Mouse (Mus musculus) intestine, embryonic 16.5 days (tissue): ENCODE results near the gene Zswim3. TPM values are rescaled to one million over a fixed set of nuclear protein-coding genes. Genes with fewer than 3 reads are reported as not detected.
"Not testable (repeated sequence)": the region's sequence is repeated elsewhere in the genome, so short reads cannot be mapped to it uniquely, and the experiment has no call there.

ENCODE experiments used
- ATAC-seq: fragments of 200-750 bp; cut with Nextera tagmentation; 2 replicates; pipeline ENCODE4 v1.8.0; 2017; ENCODE audit warnings: moderate TSS enrichment, moderate library complexity
- H3K27ac ChIP-seq: fragments of 300-500 bp; sonication (generic); 2 replicates; pipeline ENCODE4 v1.5.1; 2014; ENCODE audit warnings: mild to moderate bottlenecking, low read length
- H3K27me3 ChIP-seq: fragments of 300-500 bp; sonication (generic); replicated peaks from 2 replicates; pipeline ENCODE4 v1.6.1; 2014; ENCODE audit warnings: low read length, control low read depth, mixed read lengths; ENCODE audit not compliant: control insufficient read depth, insufficient read depth
- H3K36me3 ChIP-seq: fragments of 300-500 bp; sonication (generic); 2 replicates; pipeline ENCODE4 v1.6.1; 2014; ENCODE audit warnings: low read length, control low read depth; ENCODE audit not compliant: control insufficient read depth, insufficient read depth
- H3K4me1 ChIP-seq: fragments of 300-500 bp; sonication (generic); 2 replicates; pipeline ENCODE4 v1.6.1; 2014; ENCODE audit warnings: low read length, control low read depth, mixed read lengths; ENCODE audit not compliant: control insufficient read depth, insufficient read depth
- H3K4me2 ChIP-seq: fragments of 300-500 bp; sonication (generic); 2 replicates; pipeline ENCODE4 v1.6.1; 2014; ENCODE audit warnings: low read depth, low read length, control low read depth
- H3K4me3 ChIP-seq: fragments of 300-500 bp; sonication (generic); 2 replicates; pipeline ENCODE4 v1.5.1; 2014; ENCODE audit warnings: mild to moderate bottlenecking, low read length
- H3K9ac ChIP-seq: fragments of 300-500 bp; sonication (generic); 2 replicates; pipeline ENCODE4 v1.6.1; 2014; ENCODE audit warnings: low read depth, low read length
- H3K9me3 ChIP-seq: fragments of 300-500 bp; sonication (generic); 2 replicates; pipeline ENCODE4 v1.6.1; 2016; ENCODE audit warnings: low read length, control low read depth; ENCODE audit not compliant: control insufficient read depth
- WGBS: fragments of 180-500 bp; shearing (Covaris S2); extraction: QIAGEN DNeasy Blood & Tissue Kit; methylation state at CpG from one replicate; pipeline ENCODE4 v1.1.7; 2014; 5-methylcytosine and 5-hydroxymethylcytosine counted together
- polyA plus RNA-seq: library from polyadenylated mRNA; unstranded; fragments of >200 nt; fragmentation: Nextera tagmentation; extraction: Ambion mirVana; gene quantifications from 2 replicates; pipeline ENCODE4 v1.2.1, GENCODE M21; 2015

The Zswim3 gene
- polyA plus RNA-seq, 1 experiment from 2014 or later = 10.3 TPM

GRCm38 (mm10) chr2:164798554-164798953, 6.3 kb upstream of the Zswim3 start:
- not testable (repeated sequence) for ATAC-seq, H3K27me3 ChIP-seq, H3K4me1 ChIP-seq, H3K27ac ChIP-seq, H3K4me2 ChIP-seq, H3K36me3 ChIP-seq, H3K9me3 ChIP-seq, H3K9ac ChIP-seq, H3K4me3 ChIP-seq
- WGBS = 77% methylated on average over 6 of the region's 6 CpGs

DNA sequence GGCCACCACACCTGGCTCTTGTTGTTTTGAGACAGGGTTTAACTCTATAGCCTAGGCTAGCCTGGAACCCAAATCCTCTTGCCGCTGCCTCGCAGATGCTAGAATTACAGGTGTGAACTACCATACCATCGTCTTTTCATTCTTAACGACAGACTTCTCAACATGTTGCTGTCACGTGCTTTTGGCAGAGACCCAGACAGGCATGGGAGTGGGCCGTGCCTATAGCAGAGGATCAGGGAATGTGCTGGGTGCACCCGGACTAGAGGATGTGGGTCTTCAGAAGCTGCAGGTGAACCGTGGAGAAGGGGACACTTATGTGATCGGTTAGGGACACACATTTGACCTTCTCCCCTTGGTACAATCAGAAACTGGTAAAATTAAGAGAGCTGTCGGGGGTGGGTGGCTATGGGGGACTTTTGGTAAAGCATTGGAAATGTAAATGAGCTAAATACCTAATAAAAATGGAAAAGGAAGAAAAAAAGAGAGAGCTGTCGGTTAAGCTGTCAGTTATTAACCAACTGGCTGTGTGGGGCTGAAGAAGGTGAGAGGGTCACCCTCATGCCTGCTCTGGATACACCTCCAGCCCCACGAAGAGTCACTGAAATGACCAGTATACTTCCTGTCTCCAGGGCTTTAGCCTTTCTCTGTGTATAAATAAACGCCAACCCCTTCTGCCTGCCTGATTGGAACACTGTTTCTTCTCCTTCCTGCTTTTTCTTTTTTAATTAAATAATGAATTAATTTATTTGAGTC, 4.5 kb upstream of the Zswim3 start:
- H3K4me1 ChIP-seq = peaks cover 9% of the 10 kb centered on the region
- no peak overlapping the region for H3K27ac ChIP-seq
- no peak for ATAC-seq
- peaks cover 6% of the 10 kb centered on the region for H3K36me3 ChIP-seq
- no peak overlapping the region for H3K9ac ChIP-seq
- no peaks in the 10 kb centered on the region for H3K27me3 ChIP-seq
- no peak overlapping the region for H3K4me2 ChIP-seq
- H3K9me3 ChIP-seq = no peaks in the 10 kb centered on the region
- WGBS = 88% methylated on average over 13 of the region's 13 CpGs
- no peak overlapping the region for H3K4me3 ChIP-seq

DNA sequence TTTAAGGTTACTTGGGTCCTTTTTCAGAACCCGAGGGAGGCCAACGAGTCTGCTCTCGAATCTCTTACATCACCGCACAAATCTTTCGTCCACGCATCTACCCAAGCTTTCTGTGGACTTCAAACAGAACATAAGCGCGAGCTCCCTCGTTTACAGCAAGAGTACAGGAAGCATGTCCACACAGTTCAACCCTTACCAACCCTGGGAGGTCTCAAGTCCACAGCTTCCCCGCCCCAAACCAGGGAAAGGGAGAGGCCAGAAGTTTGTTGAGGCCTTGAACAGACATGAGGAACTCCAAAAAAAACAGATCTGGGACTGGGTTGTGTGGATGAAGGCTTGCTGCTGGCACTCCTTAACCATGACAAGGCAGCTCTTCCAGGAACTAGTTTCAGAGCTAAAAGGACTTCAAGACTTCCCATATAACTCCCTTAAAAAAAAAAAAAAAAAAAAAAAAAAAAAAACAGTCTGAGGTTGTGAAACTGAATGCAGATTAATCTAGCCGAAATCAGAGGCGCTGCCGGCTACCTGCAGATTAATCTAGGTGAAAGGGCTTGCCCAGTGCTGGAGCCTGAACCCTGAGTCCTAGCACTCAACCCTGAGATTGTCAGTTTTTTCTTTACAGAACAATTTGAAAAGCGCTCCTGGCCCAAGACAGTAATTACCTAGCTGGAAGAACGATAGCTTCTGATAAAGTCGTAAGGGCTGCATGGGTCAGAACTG, 1.5 kb upstream of the Zswim3 start:
- WGBS = 78% methylated on average over 16 of the region's 16 CpGs
- Histone ChIP-seq H3K27ac (peak overlapping the region; percentile 12), H3K9ac (peak overlapping the region; percentile 82), H3K4me3 (peak overlapping the region; percentile 67), H3K4me1 (peaks cover 13% of the 10 kb centered on the region), H3K4me2 (peak overlapping the region; percentile 60), H3K9me3 (no peaks in the 10 kb centered on the region), H3K36me3 (peaks cover 2% of the 10 kb centered on the region; the same call in 1 of the 2 replicates), H3K27me3 (no peaks in the 10 kb centered on the region)
- ATAC-seq = no peak

GRCm38 (mm10) chr2:164803921-164804313, 981 bp upstream of the Zswim3 start:
- H3K27me3 ChIP-seq = no peaks in the 10 kb centered on the region
- H3K4me1 ChIP-seq = peaks cover 13% of the 10 kb centered on the region
- peak overlapping the region; percentile 82 for H3K9ac ChIP-seq
- peak overlapping the region; percentile 60 for H3K4me2 ChIP-seq
- no peaks in the 10 kb centered on the region for H3K9me3 ChIP-seq
- ATAC-seq = no peak
- WGBS = 58% methylated on average over 1 of the region's 1 CpGs
- peak overlapping the region; percentile 12 for H3K27ac ChIP-seq
- peaks cover 2% of the 10 kb centered on the region; the same call in 1 of the 2 replicates for H3K36me3 ChIP-seq
- peak overlapping the region; percentile 67 for H3K4me3 ChIP-seq

DNA sequence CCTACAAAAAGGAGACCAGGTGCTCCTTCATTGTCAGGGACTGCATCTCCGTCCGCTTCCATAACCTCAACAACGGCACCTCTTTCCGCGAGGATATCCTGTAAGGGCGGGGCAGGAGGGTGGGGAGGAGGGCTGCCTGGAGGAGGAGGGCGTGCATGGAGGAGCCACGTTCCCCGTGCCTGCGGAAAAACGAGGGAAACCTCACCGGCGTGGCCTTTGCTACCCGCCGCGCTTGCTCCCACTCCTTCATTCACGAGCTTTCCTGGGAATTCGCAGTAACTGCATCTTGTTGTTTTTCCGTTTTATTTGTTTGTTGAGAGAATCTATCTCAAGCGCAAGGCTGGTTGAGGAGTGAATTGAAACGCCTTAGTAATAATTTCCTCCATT, 427 bp downstream of the Zswim3 start:
- Histone ChIP-seq H3K9me3 (no peaks in the 10 kb centered on the region), H3K4me2 (peak overlapping the region; percentile 59), H3K36me3 (peaks cover under 1% of the 10 kb centered on the region; the same call in 1 of the 2 replicates), H3K27me3 (no peaks in the 10 kb centered on the region), H3K4me3 (peak overlapping the region; percentile 67), H3K4me1 (peaks cover 13% of the 10 kb centered on the region), H3K9ac (peak overlapping the region; percentile 74), H3K27ac (peak overlapping the region; percentile 82)
- WGBS = under 1% methylated on average over 21 of the region's 21 CpGs
- ATAC-seq = peak; percentile 71

DNA sequence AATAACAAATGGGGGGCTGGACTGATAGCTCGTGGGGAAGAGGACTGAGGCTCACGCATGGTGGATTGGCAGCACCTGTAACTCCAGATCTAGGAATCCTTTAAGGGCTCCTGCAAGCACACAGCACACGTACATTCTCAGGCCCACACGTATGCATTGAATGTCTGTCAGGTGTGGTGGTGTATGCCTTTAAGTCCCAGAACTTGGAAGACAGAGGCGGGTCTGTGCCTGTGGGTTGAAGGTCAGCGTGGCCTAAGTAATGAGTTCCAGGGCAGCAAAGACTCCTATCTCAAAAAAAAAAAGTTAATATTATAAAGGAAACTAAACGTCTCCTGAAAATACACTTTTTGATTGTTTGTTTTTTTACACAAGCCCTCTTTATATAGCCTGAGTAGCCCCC, 1.7 kb downstream of the Zswim3 start:
- Histone ChIP-seq H3K4me2 (peak overlapping the region; percentile 59; the same call in 1 of the 2 replicates), H3K4me3 (0 out of 2 replicates have a peak overlapping the region, but pooled peaks have one; percentile 67), H3K9ac (no peak overlapping the region), H3K27ac (peak overlapping the region; percentile 33; the same call in 1 of the 2 replicates), H3K36me3 (no peaks in the 10 kb centered on the region; the same call in 1 of the 2 replicates), H3K9me3 (no peaks in the 10 kb centered on the region), H3K4me1 (peaks cover 13% of the 10 kb centered on the region), H3K27me3 (no peaks in the 10 kb centered on the region)
- 0 out of 2 replicates have a peak, but pooled peaks have one; percentile 15 for ATAC-seq
- WGBS = 58% methylated on average over 7 of the region's 7 CpGs

GRCm38 (mm10) chr2:164813557-164813956, 8.7 kb downstream of the Zswim3 start:
- Histone ChIP-seq H3K4me1 (peaks cover 12% of the 10 kb centered on the region), H3K4me2 (no peak overlapping the region), H3K27me3 (no peaks in the 10 kb centered on the region), H3K27ac (no peak overlapping the region), H3K9me3 (no peaks in the 10 kb centered on the region), H3K4me3 (no peak overlapping the region), H3K9ac (no peak overlapping the region), H3K36me3 (no peaks in the 10 kb centered on the region; the same call in 1 of the 2 replicates)
- 57% methylated on average over 2 of the region's 2 CpGs for WGBS
- ATAC-seq = peak; percentile 54

- H3K9me3 ChIP-seq = no peaks in the 10 kb centered on the region
- H3K4me1 ChIP-seq = peaks cover 12% of the 10 kb centered on the region
- no peak overlapping the region for H3K4me3 ChIP-seq
- H3K9ac ChIP-seq = no peak overlapping the region
- no peak overlapping the region for H3K4me2 ChIP-seq
- 87% methylated on average over 5 of the region's 5 CpGs for WGBS
- H3K27ac ChIP-seq = no peak overlapping the region
- ATAC-seq = no peak
- H3K27me3 ChIP-seq = no peaks in the 10 kb centered on the region
- H3K36me3 ChIP-seq = no peaks in the 10 kb centered on the region
Measured at GRCm38 (mm10) chr2:164815348-164815747, 10.4 kb downstream of the Zswim3 start.

DNA sequence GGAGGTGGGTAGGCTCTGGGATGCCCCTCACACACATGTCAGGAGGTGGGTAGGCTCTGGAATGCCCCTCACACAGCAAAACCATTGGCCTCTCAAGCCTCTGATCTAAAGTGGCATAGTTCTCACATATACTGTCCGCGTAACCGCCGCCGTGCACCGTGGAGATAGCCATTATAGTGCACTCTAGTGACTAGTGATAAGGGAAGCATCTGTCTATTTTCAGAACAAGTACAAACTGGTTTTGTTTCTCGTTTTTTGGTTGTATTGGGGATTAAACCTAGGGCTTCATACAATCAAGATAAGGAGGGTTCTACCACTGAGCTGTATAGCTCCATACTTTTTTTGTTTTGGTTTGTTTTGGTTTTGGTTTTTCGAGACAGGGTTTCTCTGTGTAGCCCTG, 10.9 kb downstream of the Zswim3 start:
- H3K27me3 ChIP-seq = no peaks in the 10 kb centered on the region
- no peak overlapping the region for H3K4me2 ChIP-seq
- no peak overlapping the region for H3K27ac ChIP-seq
- no peak for ATAC-seq
- no peaks in the 10 kb centered on the region for H3K36me3 ChIP-seq
- H3K4me3 ChIP-seq = no peak overlapping the region
- 88% methylated on average over 8 of the region's 8 CpGs for WGBS
- H3K9ac ChIP-seq = no peak overlapping the region
- H3K9me3 ChIP-seq = no peaks in the 10 kb centered on the region
- peaks cover 12% of the 10 kb centered on the region for H3K4me1 ChIP-seq
